Mouse (Mus musculus) regulatory T cell (primary cell): ENCODE results near the gene Efnb3.

Source experiments
- in situ Hi-C: fragments of 300-600 bp; cut with MboI, MseI; formaldehyde crosslinking; loops from one replicate; pipeline ENCODE4 v1.15.1; 2025; ENCODE audit warnings: high pct_unique_total_duplicates

The Efnb3 gene

GRCm38 (mm10) chr11:69516661-69517060 is 43.3 kb downstream of the Efnb3 start:
- in situ Hi-C loops, result loop anchor here (5.0 kb wide), 1 partner anchor 114 kb away; no protein-coding TSS in a partner anchor

- in situ Hi-C loops, result loop anchor here (5.0 kb wide), 1 partner anchor 114 kb away; no protein-coding TSS in a partner anchor
Observed at GRCm38 (mm10) chr11:69516151-69516640, 43.8 kb downstream of the Efnb3 start.

GRCm38 (mm10) chr11:69513840-69514239 is 46.2 kb downstream of the Efnb3 start:
- in situ Hi-C loops, result loop anchor here (5.0 kb wide), 1 partner anchor 257 kb away; no protein-coding TSS in a partner anchor

GRCm38 (mm10) chr11:69510796-69511496 is 49.1 kb downstream of the Efnb3 start:
- in situ Hi-C loops, result loop anchor here (5.0 kb wide), 1 partner anchor 254 kb away; no protein-coding TSS in a partner anchor
